Mouse (Mus musculus): ENCODE results near the gene 5330417C22Rik. TPM values are rescaled to one million over a fixed set of nuclear protein-coding genes. Genes with fewer than 3 reads are reported as not detected.
A peak's percentile ranks its signal among the peaks of the same experiment; 100 is the strongest.
"Not testable (repeated sequence)": the region's sequence is repeated elsewhere in the genome, so short reads cannot be mapped to it uniquely, and the experiment has no call there.

Gene 5330417C22Rik
- under 1 TPM; 0.17 to 0.60 TPM for total RNA-seq (2021)

DNA sequence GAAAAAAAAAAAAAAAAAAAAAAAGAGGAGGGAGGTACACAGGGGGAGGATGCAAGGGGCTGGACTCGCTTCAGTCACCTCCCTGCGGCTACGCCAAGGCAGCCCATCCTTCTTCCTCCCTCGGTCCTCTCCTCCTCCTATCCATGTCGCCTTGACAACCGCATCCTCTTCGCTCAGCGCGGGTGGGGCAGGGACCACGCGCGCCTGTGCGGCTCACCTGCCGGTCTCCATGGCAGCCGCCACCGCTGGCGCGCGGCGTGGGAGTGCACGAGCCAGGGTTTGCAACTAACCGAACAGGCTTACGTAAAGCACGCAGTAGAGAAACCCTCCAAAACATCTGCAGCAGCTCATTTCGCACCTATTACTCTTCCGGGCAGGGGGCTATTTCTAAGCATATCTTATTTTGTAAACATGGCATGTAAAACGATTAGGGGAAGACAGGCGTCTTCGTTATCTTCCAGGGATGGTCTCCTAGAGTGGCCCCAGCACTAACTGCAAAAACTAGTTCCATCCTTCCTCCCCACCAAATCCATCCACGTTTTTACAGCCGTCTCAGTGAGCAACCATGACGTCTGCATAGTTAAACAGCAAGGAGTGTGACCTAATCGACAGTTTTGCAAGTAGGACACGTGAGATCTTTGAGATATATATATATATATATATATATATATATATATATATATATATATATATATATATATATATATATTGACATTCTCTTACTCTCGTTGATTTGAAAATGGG lies at the start of gene 5330417C22Rik:
5330417C22Rik (minus strand) TSS at position 20 of the 744 bp plus-strand sequence.
- peak; percentile 18 to 25 for DNase-seq
- intact Hi-C loops (cut with DNase I) = no loop called here

- no peak for DNase-seq
- intact Hi-C loops (cut with DNase I) = no loop called here
Measured at GRCm38 (mm10) chr3:108584580-108584979, 48.2 kb upstream of the 5330417C22Rik start.

DNA sequence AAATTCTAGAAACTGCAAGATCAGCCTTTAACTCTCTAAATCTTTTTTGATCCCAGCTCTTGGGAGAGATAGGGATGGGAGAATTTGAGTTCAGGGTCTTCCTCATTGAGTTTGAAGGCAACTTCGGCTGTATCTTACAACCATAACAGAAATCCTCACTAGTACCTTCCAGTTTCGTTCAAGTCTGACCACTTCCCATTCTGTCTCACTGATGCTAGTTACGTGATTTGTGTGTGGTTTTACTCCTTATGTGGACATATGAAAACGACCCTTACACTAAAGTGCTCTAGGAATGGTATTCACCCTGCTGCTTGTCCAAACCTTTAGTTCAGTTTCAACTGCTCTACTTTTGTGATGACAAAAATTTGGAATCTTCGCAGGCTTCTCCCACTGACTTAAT lies 37.7 kb upstream of the 5330417C22Rik start:
- no peak for DNase-seq
- intact Hi-C loops (cut with DNase I) = loop anchor here (5.0 kb wide), 1 partner anchor 78 kb away; the partner anchor contains the start of gene Clcc1

DNA sequence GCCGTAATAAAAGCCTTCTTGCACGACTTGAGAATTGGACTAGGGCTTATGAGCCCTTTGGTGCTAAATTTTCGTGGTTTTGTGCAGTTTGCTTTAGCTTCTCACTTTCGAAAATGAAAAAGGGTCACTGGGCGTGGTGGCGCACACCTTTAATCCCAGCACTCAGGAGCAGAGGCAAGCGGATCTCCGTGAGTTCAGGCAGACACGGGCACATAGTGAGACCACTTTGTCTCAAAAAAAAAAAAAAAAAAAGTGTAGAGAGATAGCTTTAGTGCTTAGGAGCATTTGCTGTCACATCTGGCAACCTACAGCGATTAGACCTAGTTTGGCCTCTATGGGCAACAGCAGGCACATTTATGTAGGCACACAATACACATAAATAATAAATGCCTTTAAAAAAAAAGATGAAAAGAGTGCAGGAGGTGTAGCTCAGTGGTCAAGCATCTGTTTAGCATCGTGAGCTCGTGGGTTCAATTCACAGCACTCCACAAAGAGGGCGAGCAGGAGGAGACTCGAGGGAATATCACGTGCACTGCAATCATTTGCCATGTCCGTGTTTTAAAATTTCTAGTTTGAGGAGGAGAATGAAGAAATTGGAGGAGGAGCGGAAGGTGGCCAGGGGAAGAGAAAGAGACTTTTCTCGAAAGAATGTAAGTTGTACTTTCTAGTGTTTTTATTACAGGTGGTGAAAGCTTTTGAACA lies 36.1 kb upstream of the 5330417C22Rik start:
- no peak for DNase-seq
- intact Hi-C loops (cut with DNase I) = loop anchor here (5.0 kb wide), 1 partner anchor 80 kb away; the partner anchor contains the start of gene Clcc1

GRCm38 (mm10) chr3:108571443-108572294 lies 35.3 kb upstream of the 5330417C22Rik start, which contains the start of gene Taf13:
Gene Taf13, plus strand, starts transcription at chr3:108571698.
- DNase-seq = peak; percentile 98
- intact Hi-C loops (cut with DNase I) = loop anchor here (5.0 kb wide), 1 partner anchor 81 kb away; the partner anchor contains the start of gene Clcc1

- intact Hi-C loops (cut with DNase I) = loop anchor here (5.0 kb wide), 1 partner anchor 81 kb away; the partner anchor contains the start of gene Clcc1
Measured at GRCm38 (mm10) chr3:108570813-108571212, 34.5 kb upstream of the 5330417C22Rik start.

DNA sequence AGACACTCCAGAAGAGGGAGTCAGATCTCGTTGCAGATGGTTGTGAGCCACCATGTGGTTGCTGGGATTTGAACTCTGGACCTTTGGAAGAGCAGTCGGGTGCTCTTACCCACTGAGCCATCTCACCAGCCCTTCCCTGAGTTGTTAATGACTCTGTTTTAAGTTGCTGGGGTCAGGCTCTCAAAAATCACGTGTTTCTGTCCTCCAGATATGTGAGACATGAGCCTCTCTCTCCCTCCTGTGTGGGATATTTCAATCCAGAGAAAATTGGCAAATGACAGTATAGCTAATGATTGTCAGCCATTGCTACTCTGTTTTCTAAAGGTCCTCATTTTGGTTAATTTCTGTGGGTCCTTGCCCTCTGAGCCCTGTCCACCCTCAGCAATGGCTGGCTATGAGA lies 33.3 kb upstream of the 5330417C22Rik start:
- not testable (repeated sequence) for DNase-seq
- intact Hi-C loops (cut with DNase I) = loop anchor here (5.0 kb wide), 1 partner anchor 83 kb away; the partner anchor contains the start of gene Clcc1

More at GRCm38 (mm10) chr3:108570813-108571212, 34.5 kb upstream of the 5330417C22Rik start:
- DNase-seq = no peak

DNA sequence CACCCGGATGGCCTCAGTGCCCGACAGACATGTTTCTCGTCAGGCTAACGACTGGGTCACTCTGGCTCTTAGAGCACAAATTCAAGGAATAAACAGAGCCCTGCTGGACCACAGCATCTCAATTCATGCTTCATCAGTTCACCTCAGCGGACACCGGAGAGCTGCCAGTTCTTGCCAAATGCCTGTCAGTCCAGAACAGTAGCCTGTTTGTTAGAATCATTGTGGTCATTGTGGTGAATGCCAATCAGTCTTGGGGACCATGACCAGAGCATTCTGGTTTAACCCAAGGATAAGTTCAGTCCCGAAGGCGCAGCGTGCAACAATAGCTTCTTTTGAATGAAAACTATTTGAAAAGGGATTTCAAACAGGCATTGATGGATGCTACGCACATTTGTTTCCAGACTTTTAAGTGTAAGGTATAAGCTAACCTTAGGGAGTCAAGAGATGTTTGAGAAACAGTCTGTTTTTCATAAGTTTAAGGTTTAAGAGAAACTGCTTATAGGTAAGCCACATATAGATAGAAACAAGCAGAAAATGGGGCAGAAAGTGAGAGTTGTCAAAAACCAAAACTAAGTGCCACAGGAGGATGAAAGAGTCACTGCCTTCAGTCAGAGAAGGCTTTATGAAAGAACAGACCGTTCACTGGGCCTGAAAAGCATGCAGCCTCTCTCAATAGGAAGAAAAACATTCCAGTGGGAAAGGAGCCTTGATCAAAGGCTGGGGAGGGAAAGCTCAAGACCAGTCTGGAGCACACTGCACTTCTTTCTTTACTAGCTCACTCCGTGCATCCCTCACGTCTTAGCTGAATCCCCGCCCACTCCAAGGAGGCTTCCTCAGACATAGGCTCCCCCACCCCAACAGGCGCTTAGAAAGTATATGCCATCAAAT lies 31.9 kb upstream of the 5330417C22Rik start:
- intact Hi-C loops (cut with DNase I) = no loop called here
- no peak for DNase-seq

DNA sequence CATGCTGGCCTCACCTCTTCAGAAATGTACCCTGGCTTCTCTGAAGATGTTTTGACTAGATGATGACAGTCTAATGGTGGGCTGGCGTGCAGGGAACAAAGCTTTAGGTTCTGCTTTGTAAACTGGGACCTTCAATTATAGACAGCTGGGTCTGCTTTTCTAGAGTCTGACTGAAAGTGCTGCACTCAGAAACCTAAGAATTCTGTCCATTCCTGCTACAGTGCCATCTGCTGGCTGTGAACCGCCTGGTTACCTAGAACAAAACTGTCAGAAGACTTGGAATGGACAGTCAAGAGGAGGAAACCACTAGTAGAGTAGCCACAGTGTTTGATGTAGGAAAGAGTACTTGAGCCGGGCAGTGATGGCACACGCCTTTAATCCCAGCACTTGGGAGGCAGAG lies 27.0 kb upstream of the 5330417C22Rik start:
- peak; percentile 87 to 90 for DNase-seq
- intact Hi-C loops (cut with DNase I) = loop anchor here (1.0 to 5.0 kb wide), 3 partner anchors 119 to 281 kb away; partner anchors contain the start of genes Sars and Sort1

DNA sequence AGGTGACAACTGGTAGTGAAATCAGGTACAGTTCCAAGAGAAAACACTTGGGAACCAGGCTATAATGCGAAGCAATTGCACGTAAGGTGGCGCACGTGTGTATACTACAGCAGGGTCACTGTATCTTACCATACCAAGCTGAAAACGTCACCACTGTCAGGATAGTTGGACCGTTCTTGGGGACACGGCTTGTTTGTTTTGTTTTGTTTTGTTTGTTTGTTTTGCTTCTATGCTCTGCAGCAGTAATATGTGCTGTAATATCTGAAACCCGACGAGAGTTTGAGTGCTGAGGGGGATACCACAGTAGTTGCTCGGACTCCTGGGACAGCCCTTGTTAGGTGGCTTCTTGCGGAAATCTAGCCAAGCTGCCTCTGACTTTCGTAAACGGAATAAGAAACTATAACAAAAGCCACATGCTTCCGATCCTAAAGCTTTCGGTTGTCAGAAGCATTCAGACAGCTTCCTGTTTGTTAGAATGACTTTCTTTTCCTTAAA lies 26.5 kb upstream of the 5330417C22Rik start:
- DNase-seq = peak; percentile 36 to 53
- intact Hi-C loops (cut with DNase I) = loop anchor here (1.0 to 5.0 kb wide), 3 partner anchors 118 to 281 kb away; partner anchors contain the start of genes Sars and Sort1

DNA sequence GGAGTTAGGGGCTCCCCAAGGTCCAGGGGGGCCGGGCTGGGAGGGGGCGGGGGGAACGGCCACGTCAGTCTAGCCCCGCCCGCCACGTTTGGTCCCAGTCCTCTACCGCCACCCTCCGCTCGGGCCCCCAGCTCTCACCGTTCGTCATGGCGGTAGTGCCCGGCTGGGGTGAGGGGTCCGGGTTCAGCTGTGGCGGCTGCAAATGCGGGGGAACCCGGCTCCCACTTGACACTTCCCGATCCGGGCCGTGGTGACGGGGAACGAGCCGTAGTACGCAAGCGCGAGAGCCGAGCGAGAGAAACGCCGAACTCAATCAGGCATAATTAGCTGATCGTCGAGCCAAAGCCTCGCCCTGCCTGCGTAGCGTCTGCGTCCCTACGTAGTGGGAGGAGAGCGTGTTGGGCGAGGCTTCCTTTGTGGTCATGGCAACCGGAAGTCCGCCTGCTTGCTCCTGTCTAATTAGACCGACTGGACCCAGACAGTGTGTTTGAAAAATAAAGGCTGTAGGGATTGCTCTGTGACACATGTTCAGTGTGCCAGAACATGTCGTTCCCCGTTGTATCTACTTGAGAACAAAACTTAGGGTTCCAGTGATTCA lies 25.9 kb upstream of the 5330417C22Rik start, which contains the start of gene Tmem167b:
Tmem167b (minus strand) TSS at position 334 of the 598 bp plus-strand sequence.
- intact Hi-C loops (cut with DNase I) = loop anchor here (2.0 to 5.0 kb wide), 2 partner anchors 117 to 280 kb away; partner anchors contain the start of genes Sars and Sort1
- DNase-seq = peak; percentile 99

- intact Hi-C loops (cut with DNase I) = no loop called here
- no peak for DNase-seq
Measured at GRCm38 (mm10) chr3:108557888-108558287, 21.6 kb upstream of the 5330417C22Rik start.

GRCm38 (mm10) chr3:108554587-108555312 lies 18.4 kb upstream of the 5330417C22Rik start:
- DNase-seq = peak; percentile 94 to 96
- intact Hi-C loops (cut with DNase I) = loop anchor here (1.0 to 2.0 kb wide), 2 partner anchors 16 to 154 kb away; no protein-coding TSS in a partner anchor

DNA sequence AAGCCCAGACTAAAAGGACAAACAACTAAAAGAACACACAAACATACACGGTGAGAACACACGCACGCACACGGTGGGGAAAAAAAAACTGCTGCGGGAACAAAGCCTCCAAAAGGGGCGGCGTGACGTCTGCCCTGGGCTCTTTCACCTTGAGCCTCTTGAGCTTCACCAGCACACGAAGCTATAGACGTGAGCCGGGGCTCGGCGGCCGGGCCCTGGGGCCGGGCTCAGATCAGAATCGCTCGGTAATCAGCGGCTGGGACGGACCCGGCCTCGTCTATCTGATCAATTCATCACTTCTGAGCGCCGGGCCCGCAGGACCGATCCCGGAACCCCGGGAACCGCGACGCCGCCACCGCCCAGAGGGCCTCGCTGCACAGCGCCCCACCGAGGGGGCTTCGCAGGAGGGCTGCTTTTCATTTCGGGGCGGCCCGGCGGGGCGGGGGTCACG lies 17.8 kb upstream of the 5330417C22Rik start:
- DNase-seq = no peak
- intact Hi-C loops (cut with DNase I) = loop anchor here (1.0 to 2.0 kb wide), 2 partner anchors 16 to 153 kb away; no protein-coding TSS in a partner anchor

DNA sequence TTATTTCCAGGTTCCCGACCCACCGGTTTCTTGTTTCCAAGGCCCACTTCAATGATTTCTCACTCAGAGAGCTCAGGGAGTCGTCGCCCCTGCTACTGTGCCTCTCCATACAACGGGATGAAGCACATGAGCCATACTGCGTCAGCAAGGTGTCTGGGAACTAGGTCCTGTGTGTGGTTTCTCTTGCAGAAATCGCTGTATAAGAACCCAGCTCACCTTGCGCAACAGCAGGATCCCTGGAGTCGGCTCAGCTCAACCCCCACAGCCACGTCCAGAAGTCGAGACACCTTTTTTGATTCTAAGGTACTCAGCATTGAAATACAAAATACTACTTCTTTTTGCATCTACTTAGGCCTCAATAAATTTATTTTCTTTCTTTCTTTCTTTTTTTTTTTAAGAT lies 6.0 kb upstream of the 5330417C22Rik start:
- intact Hi-C loops (cut with DNase I) = no loop called here
- no peak for DNase-seq

DNA sequence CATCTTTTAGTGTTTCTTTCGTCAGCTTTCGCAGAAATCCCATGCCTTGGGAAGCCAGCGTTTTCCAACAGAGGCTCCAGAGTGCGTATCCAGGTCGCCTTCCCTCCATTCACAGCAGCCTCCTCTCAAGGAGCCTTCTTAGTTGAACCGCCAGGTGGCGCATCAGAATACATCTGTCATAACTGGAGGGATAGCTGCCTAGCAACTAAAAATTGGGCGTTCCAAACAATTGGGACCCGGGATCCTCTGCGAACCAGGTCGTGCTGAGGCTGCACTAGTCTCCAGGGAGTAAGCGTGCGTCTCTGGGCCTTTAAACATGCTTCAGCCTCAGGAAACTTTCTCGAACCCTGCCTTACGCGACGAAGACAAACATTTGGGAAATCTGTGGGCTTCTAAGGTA lies 967 bp upstream of the 5330417C22Rik start:
- intact Hi-C loops (cut with DNase I) = no loop called here
- DNase-seq = peak; percentile 87 to 91

GRCm38 (mm10) chr3:108535896-108536516 lies 330 bp downstream of the 5330417C22Rik start:
- DNase-seq = peak in 1 of 2 experiments; percentile 15
- intact Hi-C loops (cut with DNase I) = no loop called here

Data from heart, postnatal 10 days (tissue).